Mouse (Mus musculus): ENCODE results near the gene Cckar.

- TF ChIP-seq NANOG (IDR thresholded peaks at IDR 0.05; ENCODE audit: borderline replicate concordance, low read length), result no peak
- no peak for TF ChIP-seq CTCF (conservative IDR thresholded peaks at IDR 0.05; ENCODE audit: low read length)
- TF ChIP-seq POU5F1 (IDR thresholded peaks at IDR 0.05; ENCODE audit: borderline replicate concordance, low read length), result no peak
These were observed 23.6 kb downstream of the Cckar start for GRCm38 (mm10) chr5:53683916-53684315.

All from E14TG2a.4 (cell line).